Comparison of ENCODE assay signal across 22 mouse cellular contexts in the genomic region with DNA sequence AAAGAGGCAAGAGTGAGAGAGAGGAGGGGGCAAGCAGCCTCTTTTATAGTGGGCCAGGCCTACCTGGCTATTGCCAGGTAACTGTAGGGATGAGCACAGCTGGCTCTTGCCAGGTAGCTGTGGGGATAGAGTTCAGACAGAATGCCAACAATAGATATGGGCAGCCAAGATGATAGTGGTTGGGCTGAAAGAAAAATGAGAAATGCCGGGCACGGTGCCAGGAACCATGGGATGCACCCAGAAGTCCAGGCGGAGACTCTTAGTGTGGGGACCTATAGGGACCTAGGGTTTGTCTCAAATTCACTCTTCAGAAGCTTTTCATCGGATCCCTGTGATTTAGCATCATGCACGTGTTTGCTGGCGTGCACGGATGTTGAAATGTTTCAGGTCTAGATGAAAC. TPM values are rescaled to one million over a fixed set of nuclear protein-coding genes. Genes with fewer than 3 reads are reported as not detected.
DNase-seq lines count a peak whose midpoint lies in the region; TF ChIP-seq lines count a peak whose summit lies in the region.
"Had no signal": no experiment of that assay in that cellular context is flagged by ENCODE, and none has a peak within 500 bp of the region (broad histone marks: within the 10 kb centered on the region; RNA-seq: fewer than 3 reads in every experiment).

No protein-coding gene starts in this region.

- 83% methylated on average over 7 of the region's 7 CpGs for WGBS in kidney, adult 2 months

- no peak for TF ChIP-seq CTCF in kidney, adult 2 months (conservative IDR thresholded peaks at IDR 0.05; ENCODE audit: insufficient read depth, insufficient read length, low read depth, low read length)

- DNase-seq in kidney, postnatal 10 days, result peak; percentile 10
- DNase-seq in kidney, adult 2 months, result no peak
- peak; percentile 27 for DNase-seq in Muller cell, postnatal 12 days (ENCODE audit: inconsistent ontology term)
- DNase-seq in brain, adult 2 months (ENCODE audit: low read depth, low spot score), result peak; percentile 34
- peak; percentile 55 to 67 for DNase-seq in cerebellum, postnatal 14 days
- DNase-seq in urinary bladder, postnatal 10 days (ENCODE audit: low spot score), result no peak
- DNase-seq in embryo, embryonic 10.5 days (ENCODE audit: low spot score), result no peak
- DNase-seq: adrenal gland, adult 8-10 months; B cell, adult 2 months; gastrocnemius, postnatal 10 days; kidney, adult 11 months; layer of hippocampus, adult 9-11 months had no signal

- no peak overlapping the region for H3K27ac ChIP-seq in kidney, adult 2 months (ENCODE audit: insufficient read depth, low read depth, low read length)
- H3K27ac ChIP-seq: forebrain, embryonic 15.5 days; hindbrain, embryonic 10.5 days; limb, embryonic 15.5 days; liver, embryonic 14.5 days; lung, embryonic 15.5 days; midbrain, embryonic 10.5 days; neural tube, embryonic 15.5 days; stomach, postnatal 0 days had no signal

- no peaks in the 10 kb centered on the region for H3K27me3 ChIP-seq in kidney, adult 2 months (replicated peaks; ENCODE audit: control insufficient read depth, insufficient read depth, low read length)
- H3K27me3 ChIP-seq: CH12.LX had no signal

- no peak overlapping the region for H3K4me3 ChIP-seq in kidney, adult 2 months (ENCODE audit: insufficient read depth, low read depth, low read length)
- H3K4me3 ChIP-seq: forebrain, embryonic 15.5 days; hindbrain, embryonic 10.5 days; limb, embryonic 15.5 days; lung, embryonic 15.5 days; midbrain, embryonic 10.5 days; neural tube, embryonic 15.5 days had no signal

- H3K36me3 ChIP-seq in kidney, adult 2 months (ENCODE audit: control insufficient read depth, insufficient read depth, low read length), result no peaks in the 10 kb centered on the region
- H3K36me3 ChIP-seq: forebrain, embryonic 15.5 days; G1E; hindbrain, embryonic 10.5 days; limb, embryonic 15.5 days; lung, embryonic 15.5 days; midbrain, embryonic 10.5 days; neural tube, embryonic 15.5 days had no signal

- no peak for TF ChIP-seq POLR2A in kidney, adult 2 months (IDR thresholded peaks at IDR 0.05; ENCODE audit: low read depth, low read length)

- H3K4me1 ChIP-seq in kidney, adult 2 months (ENCODE audit: control insufficient read depth, insufficient read depth, low read length), result no peaks in the 10 kb centered on the region; the same call in 1 of the 2 replicates
- H3K4me1 ChIP-seq: lung, embryonic 15.5 days had no signal

RNA-seq across cellular contexts. Expression of a gene that starts 6.8 kb away (rescaled TPM):
- polyA plus RNA-seq in kidney, adult 2 months (2012; rRNA removed), result 30.4 and 35.5 TPM in 2 replicates
- polyA plus RNA-seq: G1E had no signal

Comparison
In these comparisons a context has a peak if more than half of its experiments do, and no peak if none do; other contexts are left out.
1. DNase-seq: peak in kidney, postnatal 10 days (single experiment), Muller cell, postnatal 12 days (single experiment), brain, adult 2 months (single experiment) and cerebellum, postnatal 14 days (2 of 2); none in kidney, adult 2 months (single experiment), urinary bladder, postnatal 10 days (single experiment) and embryo, embryonic 10.5 days (single experiment).